Mouse (Mus musculus) small intestine, adult 2 months (tissue): ENCODE measurements around the gene Baiap2l2.

Source experiments
- CTCF ChIP-seq: fragments of 200-500 bp; IDR thresholded peaks from 2 replicates; pipeline ENCODE4 v1.5.1; 2012; ENCODE audit warnings: low read depth, mild to moderate bottlenecking, control low read depth, inconsistent platforms, low read length, moderate library complexity, mixed read lengths; ENCODE audit not compliant: insufficient replicate concordance, insufficient read length; ENCODE audit errors: extremely low read depth
- POLR2A ChIP-seq: fragments of 200-500 bp; IDR thresholded peaks from 2 replicates; pipeline ENCODE4 v1.6.1; 2012; ENCODE audit warnings: low read depth, mild to moderate bottlenecking, control low read depth, inconsistent platforms, low read length, moderate library complexity

DNA sequence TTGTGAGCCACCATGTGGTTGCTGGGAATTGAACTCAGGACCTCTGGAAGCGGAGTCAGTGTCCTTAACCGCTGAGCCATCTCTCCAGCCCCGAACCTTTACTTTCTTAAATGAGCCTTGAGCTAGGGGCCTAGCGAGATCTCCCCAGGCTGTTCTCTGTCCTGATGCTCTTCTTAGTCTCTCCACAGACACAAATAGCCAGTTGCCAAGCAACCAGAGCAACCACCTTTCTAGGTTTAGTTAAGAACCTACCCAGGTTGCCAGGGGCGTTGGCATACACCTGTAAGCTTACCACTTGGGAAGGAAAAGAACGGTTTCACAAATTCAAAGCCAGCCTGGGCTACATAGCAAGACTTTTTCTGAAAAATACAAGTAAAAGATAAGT is 44.6 kb upstream of the Baiap2l2 start:
- TF ChIP-seq POLR2A (no peak), CTCF (no peak)
